Mouse (Mus musculus) kidney, adult 2 months (tissue): Measurements from ENCODE around the gene Rgs1.

Experiments
- CTCF ChIP-seq: fragments of 200-500 bp; conservative IDR thresholded peaks from 2 replicates; pipeline ENCODE4 v1.5.1; 2011; ENCODE audit warnings: low read depth, mild to moderate bottlenecking, control low read depth, low read length, moderate library complexity, mixed read lengths; ENCODE audit not compliant: insufficient read depth, insufficient read length
- POLR2A ChIP-seq: fragments of 200-500 bp; IDR thresholded peaks from one replicate; pipeline ENCODE4 v1.6.1; 2011; ENCODE audit warnings: low read depth, low read length, control low read depth

- no peak for TF ChIP-seq POLR2A
- TF ChIP-seq CTCF = no peak
Measured at GRCm38 (mm10) chr1:144283020-144284014, 34.3 kb upstream of the Rgs1 start.
